Mouse (Mus musculus): ENCODE data around the gene Foxo1. TPM values are rescaled to one million over a fixed set of nuclear protein-coding genes. Genes with fewer than 3 reads are reported as not detected.

Gene Foxo1
- polyA plus RNA-seq, 1 experiment from 2014 or later, result 6.8 TPM

GRCm38 (mm10) chr3:52338761-52339160 lies 70.6 kb downstream of the Foxo1 start:
- Histone ChIP-seq H3K36me3 (ENCODE audit: insufficient read depth, low read length) (no peaks in the 10 kb centered on the region), H3K27me3 (replicated peaks; ENCODE audit: insufficient read depth, low read length) (no peaks in the 10 kb centered on the region), H3K9ac (replicated peaks; ENCODE audit: low read depth) (no peak overlapping the region), H3K9me3 (ENCODE audit: low read length) (no peaks in the 10 kb centered on the region), H3K4me1 (ENCODE audit: insufficient read depth, low read depth, low read length) (peaks cover 20% of the 10 kb centered on the region), H3K4me2 (replicated peaks; ENCODE audit: low read depth, low read length) (no peak overlapping the region), H3K4me3 (ENCODE audit: low read depth, low read length) (no peak overlapping the region), H3K27ac (ENCODE audit: low read length) (no peak overlapping the region)
- DNase-seq (ENCODE audit: low spot score), result peak; percentile 53
- WGBS, result 15% methylated on average over 4 of the region's 4 CpGs
- TF ChIP-seq EP300 (IDR thresholded peaks at IDR 0.05), result peak; percentile 37; the same call in 1 of the 2 replicates
- TF ChIP-seq CTCF (IDR thresholded peaks at IDR 0.05), result no peak
- no peak for ATAC-seq

GRCm38 (mm10) chr3:52340336-52341034 lies 72.3 kb downstream of the Foxo1 start:
- H3K9me3 ChIP-seq (ENCODE audit: low read length), result no peaks in the 10 kb centered on the region
- WGBS, result 76% methylated on average over 12 of the region's 12 CpGs
- no peak overlapping the region for H3K4me2 ChIP-seq (replicated peaks; ENCODE audit: low read depth, low read length)
- no peaks in the 10 kb centered on the region for H3K36me3 ChIP-seq (ENCODE audit: insufficient read depth, low read length)
- H3K9ac ChIP-seq (replicated peaks; ENCODE audit: low read depth), result no peak overlapping the region
- H3K27me3 ChIP-seq (replicated peaks; ENCODE audit: insufficient read depth, low read length), result no peaks in the 10 kb centered on the region
- DNase-seq (ENCODE audit: low spot score) (no peak), ATAC-seq (no peak)
- no peak overlapping the region for H3K4me3 ChIP-seq (ENCODE audit: low read depth, low read length)
- TF ChIP-seq EP300 (IDR thresholded peaks at IDR 0.05), result no peak
- TF ChIP-seq CTCF (IDR thresholded peaks at IDR 0.05), result no peak
- H3K27ac ChIP-seq (ENCODE audit: low read length), result no peak overlapping the region
- H3K4me1 ChIP-seq (ENCODE audit: insufficient read depth, low read depth, low read length), result peaks cover 20% of the 10 kb centered on the region

- 41% methylated on average over 3 of the region's 3 CpGs for WGBS
- no peak overlapping the region for H3K4me3 ChIP-seq (ENCODE audit: low read depth, low read length)
- H3K9ac ChIP-seq (replicated peaks; ENCODE audit: low read depth), result no peak overlapping the region
- H3K4me1 ChIP-seq (ENCODE audit: insufficient read depth, low read depth, low read length), result peaks cover 20% of the 10 kb centered on the region
- H3K27me3 ChIP-seq (replicated peaks; ENCODE audit: insufficient read depth, low read length), result no peaks in the 10 kb centered on the region
- no peak overlapping the region for H3K4me2 ChIP-seq (replicated peaks; ENCODE audit: low read depth, low read length)
- no peak for DNase-seq (ENCODE audit: low spot score)
- ATAC-seq, result no peak
- no peaks in the 10 kb centered on the region for H3K36me3 ChIP-seq (ENCODE audit: insufficient read depth, low read length)
- H3K9me3 ChIP-seq (ENCODE audit: low read length), result no peaks in the 10 kb centered on the region
- TF ChIP-seq EP300 (IDR thresholded peaks at IDR 0.05) (no peak), CTCF (IDR thresholded peaks at IDR 0.05) (no peak)
- H3K27ac ChIP-seq (ENCODE audit: low read length), result no peak overlapping the region
Observed at GRCm38 (mm10) chr3:52342226-52342625, 74.1 kb downstream of the Foxo1 start.

- no peak for TF ChIP-seq CTCF (IDR thresholded peaks at IDR 0.05)
- TF ChIP-seq EP300 (IDR thresholded peaks at IDR 0.05), result 0 out of 2 replicates have a peak, but pooled peaks have one; percentile 20
- peak; percentile 8 for DNase-seq (ENCODE audit: low spot score)
Observed at GRCm38 (mm10) chr3:52342801-52343200, 74.7 kb downstream of the Foxo1 start.

GRCm38 (mm10) chr3:52343270-52344070 lies 75.3 kb downstream of the Foxo1 start:
- ATAC-seq, result peak; percentile 88
- H3K27ac ChIP-seq (ENCODE audit: low read length), result peak overlapping the region; percentile 58
- no peaks in the 10 kb centered on the region for H3K27me3 ChIP-seq (replicated peaks; ENCODE audit: insufficient read depth, low read length)
- H3K4me1 ChIP-seq (ENCODE audit: insufficient read depth, low read depth, low read length), result peaks cover 28% of the 10 kb centered on the region
- no peak overlapping the region for H3K4me2 ChIP-seq (replicated peaks; ENCODE audit: low read depth, low read length)
- DNase-seq (ENCODE audit: low spot score), result peak; percentile 87
- H3K9me3 ChIP-seq (ENCODE audit: low read length), result no peaks in the 10 kb centered on the region
- no peak for TF ChIP-seq CTCF (IDR thresholded peaks at IDR 0.05)
- TF ChIP-seq EP300 (IDR thresholded peaks at IDR 0.05), result peak; percentile 36; the same call in 1 of the 2 replicates
- no peak overlapping the region for H3K9ac ChIP-seq (replicated peaks; ENCODE audit: low read depth)
- 58% methylated on average over 6 of the region's 6 CpGs for WGBS
- H3K36me3 ChIP-seq (ENCODE audit: insufficient read depth, low read length), result no peaks in the 10 kb centered on the region
- H3K4me3 ChIP-seq (ENCODE audit: low read depth, low read length), result no peak overlapping the region

More at GRCm38 (mm10) chr3:52342801-52343200, 74.7 kb downstream of the Foxo1 start:
- Histone ChIP-seq H3K27ac (ENCODE audit: low read length) (0 out of 2 replicates have a peak overlapping the region, but pooled peaks have one; percentile 8), H3K4me1 (ENCODE audit: insufficient read depth, low read depth, low read length) (peaks cover 21% of the 10 kb centered on the region), H3K9me3 (ENCODE audit: low read length) (no peaks in the 10 kb centered on the region), H3K4me2 (replicated peaks; ENCODE audit: low read depth, low read length) (no peak overlapping the region), H3K27me3 (replicated peaks; ENCODE audit: insufficient read depth, low read length) (no peaks in the 10 kb centered on the region), H3K9ac (replicated peaks; ENCODE audit: low read depth) (no peak overlapping the region), H3K36me3 (ENCODE audit: insufficient read depth, low read length) (no peaks in the 10 kb centered on the region), H3K4me3 (ENCODE audit: low read depth, low read length) (no peak overlapping the region)
- peak; percentile 18; the same call in 1 of the 2 replicates for ATAC-seq
- WGBS, result 22% methylated on average over 3 of the region's 3 CpGs

- ATAC-seq (no peak), DNase-seq (ENCODE audit: low spot score) (no peak)
- H3K27ac ChIP-seq (ENCODE audit: low read length), result no peak overlapping the region
- H3K9me3 ChIP-seq (ENCODE audit: low read length), result no peaks in the 10 kb centered on the region
- H3K4me2 ChIP-seq (replicated peaks; ENCODE audit: low read depth, low read length), result no peak overlapping the region
- peaks cover 27% of the 10 kb centered on the region for H3K4me1 ChIP-seq (ENCODE audit: insufficient read depth, low read depth, low read length)
- no peak overlapping the region for H3K4me3 ChIP-seq (ENCODE audit: low read depth, low read length)
- H3K36me3 ChIP-seq (ENCODE audit: insufficient read depth, low read length), result no peaks in the 10 kb centered on the region
- 94% methylated on average over 11 of the region's 11 CpGs for WGBS
- TF ChIP-seq CTCF (IDR thresholded peaks at IDR 0.05), result no peak
- TF ChIP-seq EP300 (IDR thresholded peaks at IDR 0.05), result no peak
- H3K27me3 ChIP-seq (replicated peaks; ENCODE audit: insufficient read depth, low read length), result no peaks in the 10 kb centered on the region
- H3K9ac ChIP-seq (replicated peaks; ENCODE audit: low read depth), result no peak overlapping the region
Observed at GRCm38 (mm10) chr3:52345881-52346280, 77.7 kb downstream of the Foxo1 start.

All from lung, postnatal 0 days (tissue).